24 mouse cellular contexts compared by ENCODE assay signal in the genomic region with DNA sequence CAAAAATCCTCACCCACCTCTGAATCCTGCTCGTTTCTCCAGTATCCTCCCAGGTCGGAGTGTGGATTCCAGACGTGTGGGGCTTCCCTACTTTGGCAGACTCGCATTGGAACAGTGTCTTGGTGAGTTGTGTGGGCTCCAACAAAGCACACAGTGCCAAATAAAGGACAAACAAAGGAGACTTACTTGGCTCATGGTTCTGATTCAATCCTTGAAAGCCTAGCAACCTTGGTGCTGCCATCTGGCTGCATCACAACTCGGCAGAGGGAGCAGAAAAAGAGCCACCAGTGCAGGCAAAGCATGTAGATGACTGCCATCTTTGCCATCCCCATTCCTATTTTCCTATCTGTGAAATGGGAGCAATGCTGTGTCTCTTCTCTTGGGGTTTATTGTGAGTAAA.
DNase-seq lines count a peak whose midpoint lies in the region; ATAC-seq and TF ChIP-seq lines count a peak whose summit lies in the region.
"Had no signal": no experiment of that assay in that cellular context is flagged by ENCODE, and none has a peak within 500 bp of the region (broad histone marks: within the 10 kb centered on the region; RNA-seq: fewer than 3 reads in every experiment).

No protein-coding gene starts in this region.

- intact Hi-C loops in heart, postnatal 36 days (cut with DNase I): no loop called here

- TF ChIP-seq CTCF in hindbrain, postnatal 0 days (IDR thresholded peaks at IDR 0.05; ENCODE audit: low read depth): peak; percentile 34; the same call in 1 of the 2 replicates

- H3K27me3 ChIP-seq in hindbrain, postnatal 0 days (ENCODE audit: insufficient read depth, low read length): no peaks in the 10 kb centered on the region
- H3K27me3 ChIP-seq in hindbrain, embryonic 13.5 days: no peaks in the 10 kb centered on the region
- H3K27me3 ChIP-seq: embryonic facial prominence, embryonic 15.5 days; limb, embryonic 12.5 days; liver, embryonic 13.5 days; lung, embryonic 15.5 days; Patski had no signal

- DNase-seq in heart, adult 11 months: peak; percentile 83
- DNase-seq in heart, postnatal 36 days: no peak
- DNase-seq in hindbrain, postnatal 0 days (ENCODE audit: low spot score): peak; percentile 72
- DNase-seq in right cerebral cortex, adult 18-20 months: peak; percentile 48
- no peak for DNase-seq in right cerebral cortex, postnatal 4 days
- peak; percentile 62 for DNase-seq in layer of hippocampus, adult 9-11 months
- no peak for DNase-seq in adrenal gland, adult 2 months
- DNase-seq: adrenal gland, postnatal 25 days; cerebellum, adult 9-10 months; embryo, embryonic 11 days; gastrocnemius, postnatal 25 days; kidney, adult 8-10 months; kidney, postnatal 25 days; liver, embryonic 13.5 days; right cerebral cortex, postnatal 25 days; thymus, postnatal 14 days had no signal

- peaks cover 18% of the 10 kb centered on the region for H3K4me1 ChIP-seq in hindbrain, postnatal 0 days (ENCODE audit: insufficient read depth, low read length)
- peaks cover 31% of the 10 kb centered on the region for H3K4me1 ChIP-seq in hindbrain, embryonic 13.5 days (replicated peaks)
- H3K4me1 ChIP-seq: embryonic facial prominence, embryonic 15.5 days; heart, embryonic 15.5 days; liver, embryonic 13.5 days had no signal

- no peak overlapping the region for H3K4me3 ChIP-seq in hindbrain, postnatal 0 days (ENCODE audit: low read length)
- H3K4me3 ChIP-seq in hindbrain, embryonic 13.5 days: no peak overlapping the region
- H3K4me3 ChIP-seq: embryonic facial prominence, embryonic 15.5 days; heart, embryonic 15.5 days; limb, embryonic 12.5 days; liver, embryonic 13.5 days; lung, embryonic 15.5 days had no signal

- H3K9me3 ChIP-seq in hindbrain, postnatal 0 days (ENCODE audit: low read length): no peaks in the 10 kb centered on the region
- H3K9me3 ChIP-seq in hindbrain, embryonic 13.5 days: no peaks in the 10 kb centered on the region
- H3K9me3 ChIP-seq: embryonic facial prominence, embryonic 15.5 days; heart, embryonic 15.5 days; liver, embryonic 13.5 days; lung, embryonic 15.5 days had no signal

- peak; percentile 68; the same call in 1 of the 2 replicates for ATAC-seq in hindbrain, postnatal 0 days
- no peak for ATAC-seq in hindbrain, embryonic 13.5 days (ENCODE audit: low FRiP score)
- ATAC-seq: activated CD4-positive, CD25-positive, alpha-beta regulatory T cell, adult 4 months; inflammation-experienced regulatory T-cells, adult 6 months; Patski had no signal

- WGBS in hindbrain, postnatal 0 days: 37% methylated on average over 5 of the region's 5 CpGs
- 56% methylated on average over 5 of the region's 5 CpGs for WGBS in hindbrain, embryonic 13.5 days

- no peaks in the 10 kb centered on the region for H3K36me3 ChIP-seq in hindbrain, postnatal 0 days (ENCODE audit: insufficient read depth, low read length)
- no peaks in the 10 kb centered on the region for H3K36me3 ChIP-seq in hindbrain, embryonic 13.5 days
- H3K36me3 ChIP-seq: embryonic facial prominence, embryonic 15.5 days; heart, embryonic 15.5 days; limb, embryonic 12.5 days; liver, embryonic 13.5 days; lung, embryonic 15.5 days had no signal

- H3K27ac ChIP-seq in hindbrain, postnatal 0 days: peak overlapping the region; percentile 32; the same call in 1 of the 2 replicates
- H3K27ac ChIP-seq in hindbrain, embryonic 13.5 days: no peak overlapping the region
- H3K27ac ChIP-seq: embryonic facial prominence, embryonic 15.5 days; heart, embryonic 15.5 days; limb, embryonic 12.5 days; liver, embryonic 13.5 days; lung, embryonic 15.5 days had no signal

- H3K4me2 ChIP-seq in hindbrain, postnatal 0 days (ENCODE audit: low read depth, low read length): 0 out of 2 replicates have a peak overlapping the region, but pooled peaks have one; percentile 13
- no peak overlapping the region for H3K4me2 ChIP-seq in hindbrain, embryonic 13.5 days
- H3K4me2 ChIP-seq: embryonic facial prominence, embryonic 15.5 days; heart, embryonic 15.5 days; limb, embryonic 12.5 days; liver, embryonic 13.5 days; lung, embryonic 15.5 days had no signal

- H3K9ac ChIP-seq in hindbrain, postnatal 0 days (replicated peaks; ENCODE audit: low read length): no peak overlapping the region
- H3K9ac ChIP-seq in hindbrain, embryonic 13.5 days: no peak overlapping the region
- H3K9ac ChIP-seq: embryonic facial prominence, embryonic 15.5 days; heart, embryonic 15.5 days; limb, embryonic 12.5 days; liver, embryonic 13.5 days; lung, embryonic 15.5 days had no signal

Comparison
In these comparisons a context has a peak if more than half of its experiments do, and no peak if none do; other contexts are left out.
1. DNase-seq: peak in heart, adult 11 months (single experiment), hindbrain, postnatal 0 days (single experiment), right cerebral cortex, adult 18-20 months (single experiment) and layer of hippocampus, adult 9-11 months (single experiment); none in heart, postnatal 36 days (0 of 2), right cerebral cortex, postnatal 4 days (single experiment) and adrenal gland, adult 2 months (single experiment).